Mouse (Mus musculus): ENCODE data around the gene Pigc. TPM values are rescaled to one million over a fixed set of nuclear protein-coding genes. Genes with fewer than 3 reads are reported as not detected.

Pigc gene
- 27.0 and 31.7 TPM in 2 replicates for polyA plus RNA-seq (2015; fragmentation: Nextera tagmentation; extraction: Ambion mirVana)

- Histone ChIP-seq H3K27me3 (ENCODE audit: control insufficient read depth, insufficient read depth, low read length) (no peaks in the 10 kb centered on the region), H3K36me3 (ENCODE audit: control insufficient read depth, insufficient read depth) (peaks cover 7% of the 10 kb centered on the region; the same call in 1 of the 2 replicates), H3K4me3 (ENCODE audit: low read length) (peak within 1 kb of the TSS; percentile 91), H3K27ac (ENCODE audit: low read length) (peak within 1 kb of the TSS; percentile 84), H3K4me2 (ENCODE audit: low read depth, low read length) (peak within 1 kb of the TSS; percentile 75), H3K4me1 (ENCODE audit: control insufficient read depth, insufficient read depth, low read length) (peaks cover 15% of the 10 kb centered on the region), H3K9ac (ENCODE audit: low read length) (peak within 1 kb of the TSS; percentile 91), H3K9me3 (replicated peaks; ENCODE audit: control insufficient read depth, low read length) (no peaks in the 10 kb centered on the region)
- ATAC-seq (replicated peaks; ENCODE audit: extremely low read depth, insufficient read depth, low FRiP score), result peak; percentile 98
- 2% methylated on average over 38 of the region's 38 CpGs for WGBS
These were observed at the start of gene Pigc for GRCm38 (mm10) chr1:161968589-161969407. TSS of gene Pigc (plus strand) at chr1:161969186.

DNA sequence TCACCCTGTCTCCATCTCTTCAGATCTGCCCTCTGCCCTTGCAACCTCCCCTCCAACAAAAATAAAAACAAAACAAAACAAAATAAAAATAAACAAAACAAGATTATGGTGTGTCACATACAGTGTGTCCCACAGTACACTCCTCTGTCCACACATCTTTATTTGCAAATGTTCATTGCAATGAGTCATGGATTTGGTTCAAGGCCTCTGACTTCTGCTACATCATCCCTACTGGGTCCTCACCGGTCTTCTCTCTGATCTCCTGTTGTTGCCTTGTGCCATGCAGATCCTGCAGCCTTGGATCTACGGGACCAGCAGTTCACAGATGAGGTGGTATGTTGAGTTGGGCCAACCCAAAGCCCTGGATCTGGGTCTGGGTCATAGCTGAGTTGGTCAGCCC is 49.4 kb upstream of the Pigc start:
- Histone ChIP-seq H3K9me3 (replicated peaks; ENCODE audit: control insufficient read depth, low read length) (no peaks in the 10 kb centered on the region), H3K4me3 (ENCODE audit: low read length) (no peak overlapping the region), H3K9ac (ENCODE audit: low read length) (no peak overlapping the region), H3K27me3 (ENCODE audit: control insufficient read depth, insufficient read depth, low read length) (no peaks in the 10 kb centered on the region), H3K4me2 (ENCODE audit: low read depth, low read length) (no peak overlapping the region), H3K36me3 (ENCODE audit: control insufficient read depth, insufficient read depth) (no peaks in the 10 kb centered on the region), H3K4me1 (ENCODE audit: control insufficient read depth, insufficient read depth, low read length) (peaks cover 3% of the 10 kb centered on the region; the same call in 1 of the 2 replicates), H3K27ac (ENCODE audit: low read length) (no peak overlapping the region)
- WGBS, result 91% methylated on average over 2 of the region's 2 CpGs
- ATAC-seq (replicated peaks; ENCODE audit: extremely low read depth, insufficient read depth, low FRiP score), result no peak

DNA sequence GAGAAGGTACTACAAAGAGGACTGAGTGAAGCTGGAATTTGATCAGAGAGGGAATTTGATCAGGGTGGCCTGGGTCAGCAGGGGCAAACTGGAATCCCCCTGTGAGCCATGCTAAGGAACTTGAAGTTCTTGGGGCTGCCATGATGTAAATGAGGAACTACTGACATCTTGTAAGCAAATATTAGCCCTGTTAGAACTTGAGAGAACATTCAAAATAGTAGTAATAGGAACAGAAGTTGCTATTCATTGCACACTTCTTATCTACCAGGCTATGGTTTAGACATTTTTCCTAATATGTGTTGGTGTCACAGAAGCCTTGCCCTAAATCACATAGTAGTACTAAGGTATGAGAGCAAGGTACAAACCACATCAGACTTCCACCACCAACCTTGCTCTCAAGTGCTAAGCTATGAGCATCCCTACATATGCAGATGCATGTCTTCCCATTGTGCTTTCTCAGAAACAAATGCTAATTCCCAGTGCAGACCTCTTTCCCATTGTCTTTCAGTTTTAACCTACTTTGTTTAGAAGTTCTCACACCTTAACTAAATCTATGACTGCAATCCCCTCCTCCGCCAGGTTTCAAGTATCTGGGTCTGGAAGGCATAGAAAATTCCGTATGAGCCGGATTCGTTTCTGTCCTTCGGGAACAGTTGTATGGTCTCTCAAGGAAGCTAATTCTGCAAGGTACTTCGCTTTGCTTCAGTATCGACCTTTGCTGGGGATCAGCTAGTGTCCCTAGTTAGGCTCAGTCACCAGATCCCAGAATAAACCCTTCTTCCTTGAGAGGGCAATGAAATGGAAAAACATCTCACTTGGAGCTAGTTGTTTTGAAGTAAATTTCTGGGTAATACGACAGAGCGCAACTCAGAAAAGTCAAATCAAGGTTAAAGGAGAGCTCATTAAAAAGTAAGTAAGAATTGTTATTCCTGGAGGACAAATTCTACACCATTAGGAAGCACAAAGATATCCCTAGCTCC is 48.2 kb upstream of the Pigc start:
- 87% methylated on average over 9 of the region's 9 CpGs for WGBS
- Histone ChIP-seq H3K27me3 (ENCODE audit: control insufficient read depth, insufficient read depth, low read length) (no peaks in the 10 kb centered on the region), H3K4me1 (ENCODE audit: control insufficient read depth, insufficient read depth, low read length) (peaks cover 3% of the 10 kb centered on the region; the same call in 1 of the 2 replicates), H3K27ac (ENCODE audit: low read length) (no peak overlapping the region), H3K4me2 (ENCODE audit: low read depth, low read length) (no peak overlapping the region), H3K4me3 (ENCODE audit: low read length) (no peak overlapping the region), H3K9ac (ENCODE audit: low read length) (no peak overlapping the region), H3K9me3 (replicated peaks; ENCODE audit: control insufficient read depth, low read length) (no peaks in the 10 kb centered on the region), H3K36me3 (ENCODE audit: control insufficient read depth, insufficient read depth) (no peaks in the 10 kb centered on the region)
- no peak for ATAC-seq (replicated peaks; ENCODE audit: extremely low read depth, insufficient read depth, low FRiP score)

GRCm38 (mm10) chr1:161921928-161922327 is 47.1 kb upstream of the Pigc start:
- Histone ChIP-seq H3K4me3 (ENCODE audit: low read length) (no peak overlapping the region), H3K27ac (ENCODE audit: low read length) (no peak overlapping the region), H3K9me3 (replicated peaks; ENCODE audit: control insufficient read depth, low read length) (no peaks in the 10 kb centered on the region), H3K4me1 (ENCODE audit: control insufficient read depth, insufficient read depth, low read length) (peaks cover 3% of the 10 kb centered on the region; the same call in 1 of the 2 replicates), H3K36me3 (ENCODE audit: control insufficient read depth, insufficient read depth) (no peaks in the 10 kb centered on the region), H3K4me2 (ENCODE audit: low read depth, low read length) (no peak overlapping the region), H3K27me3 (ENCODE audit: control insufficient read depth, insufficient read depth, low read length) (no peaks in the 10 kb centered on the region), H3K9ac (ENCODE audit: low read length) (no peak overlapping the region)
- ATAC-seq (replicated peaks; ENCODE audit: extremely low read depth, insufficient read depth, low FRiP score), result no peak
- 83% methylated on average over 6 of the region's 6 CpGs for WGBS

GRCm38 (mm10) chr1:161924321-161924720 is 44.7 kb upstream of the Pigc start:
- Histone ChIP-seq H3K36me3 (ENCODE audit: control insufficient read depth, insufficient read depth) (no peaks in the 10 kb centered on the region), H3K27ac (ENCODE audit: low read length) (no peak overlapping the region), H3K27me3 (ENCODE audit: control insufficient read depth, insufficient read depth, low read length) (no peaks in the 10 kb centered on the region), H3K9me3 (replicated peaks; ENCODE audit: control insufficient read depth, low read length) (no peaks in the 10 kb centered on the region), H3K9ac (ENCODE audit: low read length) (no peak overlapping the region), H3K4me3 (ENCODE audit: low read length) (no peak overlapping the region), H3K4me1 (ENCODE audit: control insufficient read depth, insufficient read depth, low read length) (no peaks in the 10 kb centered on the region), H3K4me2 (ENCODE audit: low read depth, low read length) (no peak overlapping the region)
- no peak for ATAC-seq (replicated peaks; ENCODE audit: extremely low read depth, insufficient read depth, low FRiP score)
- 83% methylated on average over 3 of the region's 3 CpGs for WGBS

GRCm38 (mm10) chr1:161925281-161925805 is 43.6 kb upstream of the Pigc start:
- no peak overlapping the region for H3K4me3 ChIP-seq (ENCODE audit: low read length)
- no peak overlapping the region for H3K9ac ChIP-seq (ENCODE audit: low read length)
- WGBS, result 64% methylated on average over 13 of the region's 13 CpGs
- H3K4me1 ChIP-seq (ENCODE audit: control insufficient read depth, insufficient read depth, low read length), result no peaks in the 10 kb centered on the region
- no peak for ATAC-seq (replicated peaks; ENCODE audit: extremely low read depth, insufficient read depth, low FRiP score)
- H3K27ac ChIP-seq (ENCODE audit: low read length), result no peak overlapping the region
- no peaks in the 10 kb centered on the region for H3K9me3 ChIP-seq (replicated peaks; ENCODE audit: control insufficient read depth, low read length)
- H3K27me3 ChIP-seq (ENCODE audit: control insufficient read depth, insufficient read depth, low read length), result no peaks in the 10 kb centered on the region
- no peaks in the 10 kb centered on the region for H3K36me3 ChIP-seq (ENCODE audit: control insufficient read depth, insufficient read depth)
- H3K4me2 ChIP-seq (ENCODE audit: low read depth, low read length), result no peak overlapping the region

DNA sequence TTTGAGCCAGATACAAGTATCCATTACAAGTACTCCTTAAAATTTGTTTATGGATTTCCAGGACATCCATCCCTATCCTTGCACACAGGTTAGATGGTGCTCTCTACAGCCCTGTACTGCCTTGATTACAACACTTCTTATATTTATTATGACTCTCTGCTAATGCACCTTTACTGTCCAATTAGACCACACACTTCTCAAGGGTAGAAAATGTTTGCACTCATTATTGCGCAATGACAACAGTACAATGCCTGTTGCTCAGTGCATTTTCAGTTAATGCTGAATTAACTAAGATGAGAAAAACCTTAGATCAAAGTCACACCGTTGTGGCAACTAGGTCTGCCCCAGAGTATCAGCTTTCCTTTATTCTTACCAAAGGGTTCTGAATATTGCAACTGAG is 41.0 kb upstream of the Pigc start:
- WGBS, result 84% methylated on average over 2 of the region's 2 CpGs
- no peak for ATAC-seq (replicated peaks; ENCODE audit: extremely low read depth, insufficient read depth, low FRiP score)
- no peak overlapping the region for H3K4me3 ChIP-seq (ENCODE audit: low read length)

DNA sequence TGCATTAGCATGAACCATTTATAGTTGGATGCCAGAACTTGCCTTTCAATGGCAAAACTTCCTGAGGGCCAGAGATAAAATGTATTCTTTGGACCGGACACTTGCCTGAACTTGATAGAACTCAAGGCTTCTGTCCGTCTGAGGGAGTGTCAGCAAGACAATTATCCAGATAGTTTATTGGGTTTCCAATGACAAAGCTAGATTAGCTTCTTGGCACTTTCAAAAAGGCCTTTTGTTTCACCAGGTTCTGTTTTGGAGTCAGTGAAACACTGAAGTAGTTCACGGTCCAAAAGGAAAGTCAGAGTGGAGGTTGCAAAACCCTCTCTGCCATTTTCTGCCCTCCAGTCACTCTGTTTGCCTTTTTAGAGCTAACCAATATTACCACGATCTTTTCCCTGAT is 37.7 kb upstream of the Pigc start:
- H3K4me1 ChIP-seq (ENCODE audit: control insufficient read depth, insufficient read depth, low read length), result no peaks in the 10 kb centered on the region
- no peaks in the 10 kb centered on the region for H3K36me3 ChIP-seq (ENCODE audit: control insufficient read depth, insufficient read depth)
- 52% methylated on average over 4 of the region's 4 CpGs for WGBS
- no peaks in the 10 kb centered on the region for H3K27me3 ChIP-seq (ENCODE audit: control insufficient read depth, insufficient read depth, low read length)
- H3K4me2 ChIP-seq (ENCODE audit: low read depth, low read length), result no peak overlapping the region
- no peak overlapping the region for H3K27ac ChIP-seq (ENCODE audit: low read length)
- H3K9me3 ChIP-seq (replicated peaks; ENCODE audit: control insufficient read depth, low read length), result no peaks in the 10 kb centered on the region
- H3K4me3 ChIP-seq (ENCODE audit: low read length), result no peak overlapping the region
- H3K9ac ChIP-seq (ENCODE audit: low read length), result no peak overlapping the region
- no peak for ATAC-seq (replicated peaks; ENCODE audit: extremely low read depth, insufficient read depth, low FRiP score)

More for the DNA sequence above, 41.0 kb upstream of the Pigc start:
- H3K4me2 ChIP-seq (ENCODE audit: low read depth, low read length), result no peak overlapping the region
- no peaks in the 10 kb centered on the region for H3K9me3 ChIP-seq (replicated peaks; ENCODE audit: control insufficient read depth, low read length)
- H3K9ac ChIP-seq (ENCODE audit: low read length), result no peak overlapping the region
- no peaks in the 10 kb centered on the region for H3K27me3 ChIP-seq (ENCODE audit: control insufficient read depth, insufficient read depth, low read length)
- no peak overlapping the region for H3K27ac ChIP-seq (ENCODE audit: low read length)
- H3K36me3 ChIP-seq (ENCODE audit: control insufficient read depth, insufficient read depth), result no peaks in the 10 kb centered on the region
- no peaks in the 10 kb centered on the region for H3K4me1 ChIP-seq (ENCODE audit: control insufficient read depth, insufficient read depth, low read length)

Measured in heart, embryonic 16.5 days (tissue).